Mouse (Mus musculus): ENCODE measurements around the gene Lpp. TPM values are rescaled to one million over a fixed set of nuclear protein-coding genes. Genes with fewer than 3 reads are reported as not detected.

Gene Lpp
- polyA plus RNA-seq, 1 experiment from 2014 or later: 79.2 TPM

GRCm38 (mm10) chr16:24949265-24949664 is 556.0 kb downstream of the Lpp start:
- H3K4me3 ChIP-seq (ENCODE audit: low read depth, low read length): no peak overlapping the region
- ATAC-seq (replicated peaks; ENCODE audit: low FRiP score, low TSS enrichment, low read depth): no peak

GRCm38 (mm10) chr16:24950112-24950743 is 556.9 kb downstream of the Lpp start:
- Histone ChIP-seq H3K27ac (ENCODE audit: low read depth) (no peak overlapping the region), H3K9ac (ENCODE audit: low read length) (no peak overlapping the region)

More at GRCm38 (mm10) chr16:24949265-24949664, 556.0 kb downstream of the Lpp start:
- Histone ChIP-seq H3K27me3 (replicated peaks; ENCODE audit: control insufficient read depth, insufficient read depth, low read length) (no peaks in the 10 kb centered on the region), H3K9ac (ENCODE audit: low read length) (no peak overlapping the region), H3K4me1 (replicated peaks; ENCODE audit: control insufficient read depth, insufficient read depth, low read length) (0 out of 2 replicates have a peak, but pooled peaks cover 3% of the 10 kb centered on the region), H3K4me2 (ENCODE audit: low read length) (no peak overlapping the region), H3K9me3 (ENCODE audit: control insufficient read depth, low read length) (no peaks in the 10 kb centered on the region), H3K36me3 (ENCODE audit: control insufficient read depth, insufficient read depth, low read length) (no peaks in the 10 kb centered on the region), H3K27ac (ENCODE audit: low read depth) (no peak overlapping the region)
- 80% methylated on average over 3 of the region's 3 CpGs for WGBS
- no peak for DNase-seq (ENCODE audit: low spot score)

DNA sequence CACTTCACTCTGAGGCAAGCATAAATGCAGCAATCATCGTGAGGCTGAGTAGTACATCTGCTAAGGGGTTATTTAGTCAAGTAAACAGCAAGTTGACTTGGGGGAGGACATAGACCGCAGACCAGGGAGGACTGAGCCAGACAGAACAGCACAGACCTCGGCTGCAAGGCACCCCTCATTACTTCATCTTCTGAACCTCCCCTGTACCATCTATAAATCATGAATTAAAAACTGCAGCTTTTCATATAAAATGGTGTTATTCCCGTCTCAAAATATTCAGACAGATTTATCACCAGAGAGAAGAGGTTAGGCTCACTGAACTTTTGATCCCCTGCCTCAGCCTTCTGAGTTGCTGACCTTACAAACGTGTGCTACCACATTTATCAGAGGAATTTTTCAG is 558.6 kb downstream of the Lpp start:
- ATAC-seq (replicated peaks; ENCODE audit: low FRiP score, low TSS enrichment, low read depth) (no peak), DNase-seq (ENCODE audit: low spot score) (no peak)
- no peak overlapping the region for H3K9ac ChIP-seq (ENCODE audit: low read length)
- H3K4me3 ChIP-seq (ENCODE audit: low read depth, low read length): no peak overlapping the region
- no peak overlapping the region for H3K27ac ChIP-seq (ENCODE audit: low read depth)
- 0 out of 2 replicates have a peak, but pooled peaks cover 3% of the 10 kb centered on the region for H3K4me1 ChIP-seq (replicated peaks; ENCODE audit: control insufficient read depth, insufficient read depth, low read length)
- no peaks in the 10 kb centered on the region for H3K27me3 ChIP-seq (replicated peaks; ENCODE audit: control insufficient read depth, insufficient read depth, low read length)
- H3K4me2 ChIP-seq (ENCODE audit: low read length): no peak overlapping the region
- no peaks in the 10 kb centered on the region for H3K36me3 ChIP-seq (ENCODE audit: control insufficient read depth, insufficient read depth, low read length)
- no peaks in the 10 kb centered on the region for H3K9me3 ChIP-seq (ENCODE audit: control insufficient read depth, low read length)
- 37% methylated on average over 5 of the region's 5 CpGs for WGBS

More at GRCm38 (mm10) chr16:24950112-24950743, 556.9 kb downstream of the Lpp start:
- Histone ChIP-seq H3K4me2 (ENCODE audit: low read length) (no peak overlapping the region), H3K9me3 (ENCODE audit: control insufficient read depth, low read length) (no peaks in the 10 kb centered on the region), H3K4me3 (ENCODE audit: low read depth, low read length) (no peak overlapping the region), H3K4me1 (replicated peaks; ENCODE audit: control insufficient read depth, insufficient read depth, low read length) (0 out of 2 replicates have a peak, but pooled peaks cover 3% of the 10 kb centered on the region), H3K36me3 (ENCODE audit: control insufficient read depth, insufficient read depth, low read length) (no peaks in the 10 kb centered on the region), H3K27me3 (replicated peaks; ENCODE audit: control insufficient read depth, insufficient read depth, low read length) (no peaks in the 10 kb centered on the region)
- ATAC-seq (replicated peaks; ENCODE audit: low FRiP score, low TSS enrichment, low read depth) (no peak), DNase-seq (ENCODE audit: low spot score) (no peak)
- 34% methylated on average over 6 of the region's 6 CpGs for WGBS

GRCm38 (mm10) chr16:24955054-24955453 is 561.7 kb downstream of the Lpp start:
- 86% methylated on average over 7 of the region's 7 CpGs for WGBS
- no peak overlapping the region for H3K27ac ChIP-seq (ENCODE audit: low read depth)
- H3K27me3 ChIP-seq (replicated peaks; ENCODE audit: control insufficient read depth, insufficient read depth, low read length): no peaks in the 10 kb centered on the region
- DNase-seq (ENCODE audit: low spot score) (no peak), ATAC-seq (replicated peaks; ENCODE audit: low FRiP score, low TSS enrichment, low read depth) (no peak)
- no peak overlapping the region for H3K9ac ChIP-seq (ENCODE audit: low read length)
- no peak overlapping the region for H3K4me3 ChIP-seq (ENCODE audit: low read depth, low read length)
- no peaks in the 10 kb centered on the region for H3K4me1 ChIP-seq (replicated peaks; ENCODE audit: control insufficient read depth, insufficient read depth, low read length)
- no peaks in the 10 kb centered on the region for H3K36me3 ChIP-seq (ENCODE audit: control insufficient read depth, insufficient read depth, low read length)
- H3K4me2 ChIP-seq (ENCODE audit: low read length): no peak overlapping the region
- H3K9me3 ChIP-seq (ENCODE audit: control insufficient read depth, low read length): no peaks in the 10 kb centered on the region

DNA sequence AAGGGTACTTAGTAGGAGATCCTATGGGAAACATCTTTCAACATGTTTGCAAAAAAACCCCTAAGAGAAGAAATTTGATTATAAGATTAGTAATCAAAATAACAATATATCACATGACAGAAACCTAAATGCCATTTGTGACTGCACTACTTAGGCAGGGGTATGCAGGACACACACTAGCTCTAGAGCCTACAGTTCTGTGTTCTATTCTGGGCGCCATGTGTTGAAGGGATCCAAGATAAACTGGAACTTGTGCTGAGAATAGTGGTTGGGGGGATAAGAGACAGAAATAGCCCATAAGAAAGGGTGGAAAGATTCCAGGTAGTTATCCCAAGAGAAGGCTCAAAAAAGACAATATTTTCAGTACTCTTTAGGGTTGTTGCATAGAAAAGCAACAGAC is 565.4 kb downstream of the Lpp start:
- Histone ChIP-seq H3K27me3 (replicated peaks; ENCODE audit: control insufficient read depth, insufficient read depth, low read length) (no peaks in the 10 kb centered on the region), H3K4me2 (ENCODE audit: low read length) (no peak overlapping the region), H3K4me3 (ENCODE audit: low read depth, low read length) (no peak overlapping the region), H3K36me3 (ENCODE audit: control insufficient read depth, insufficient read depth, low read length) (no peaks in the 10 kb centered on the region), H3K27ac (ENCODE audit: low read depth) (no peak overlapping the region), H3K9me3 (ENCODE audit: control insufficient read depth, low read length) (no peaks in the 10 kb centered on the region), H3K4me1 (replicated peaks; ENCODE audit: control insufficient read depth, insufficient read depth, low read length) (no peaks in the 10 kb centered on the region), H3K9ac (ENCODE audit: low read length) (no peak overlapping the region)
- WGBS: 77% methylated on average over 1 of the region's 1 CpGs
- DNase-seq (ENCODE audit: low spot score) (no peak), ATAC-seq (replicated peaks; ENCODE audit: low FRiP score, low TSS enrichment, low read depth) (no peak)

DNA sequence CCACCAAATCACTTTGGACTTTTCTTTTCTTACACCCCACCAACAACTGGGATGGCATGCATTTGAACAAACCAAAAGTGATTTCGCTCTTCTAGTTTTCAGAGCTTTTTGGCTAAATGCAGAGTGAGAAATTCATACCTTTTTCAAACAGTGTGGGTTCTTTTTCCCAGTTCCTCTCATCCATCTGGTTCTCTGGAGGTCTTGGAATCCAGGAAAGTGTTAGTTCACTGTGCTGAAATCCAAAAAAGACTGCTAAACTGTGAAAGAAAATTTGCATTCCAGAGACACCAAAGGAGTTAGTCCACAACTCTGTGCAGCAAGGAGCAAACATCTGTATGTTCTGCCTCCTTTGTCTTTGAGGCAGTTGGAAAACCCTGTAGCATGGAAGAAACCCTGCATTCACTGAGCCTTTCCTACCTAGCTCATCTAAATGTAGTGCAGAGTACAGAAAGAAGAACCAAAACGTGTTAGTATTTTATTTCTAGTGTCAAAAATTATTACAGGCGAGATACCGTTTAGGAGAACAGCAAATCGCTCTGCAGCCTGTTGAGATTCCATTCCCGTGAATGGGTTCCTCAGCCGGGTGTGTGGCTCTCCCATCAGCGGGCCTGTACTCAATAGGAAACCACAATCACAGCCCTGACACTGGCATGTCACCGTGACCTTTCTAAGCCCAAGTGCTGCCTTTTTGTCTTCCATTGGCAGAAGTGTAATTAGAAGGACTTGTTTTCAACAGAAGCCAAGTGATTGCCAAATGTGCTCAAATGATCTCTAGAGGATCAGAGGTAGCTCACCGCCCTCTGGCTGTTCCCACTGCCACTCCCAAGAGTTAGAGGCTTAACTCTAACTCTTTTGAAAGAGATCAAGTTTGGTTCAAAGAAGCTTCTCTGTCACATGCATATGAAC is 567.8 kb downstream of the Lpp start:
- DNase-seq (ENCODE audit: low spot score) (peak; percentile 31), ATAC-seq (replicated peaks; ENCODE audit: low FRiP score, low TSS enrichment, low read depth) (no peak)
- Histone ChIP-seq H3K9ac (ENCODE audit: low read length) (no peak overlapping the region), H3K36me3 (ENCODE audit: control insufficient read depth, insufficient read depth, low read length) (no peaks in the 10 kb centered on the region), H3K4me2 (ENCODE audit: low read length) (no peak overlapping the region), H3K27ac (ENCODE audit: low read depth) (no peak overlapping the region), H3K4me1 (replicated peaks; ENCODE audit: control insufficient read depth, insufficient read depth, low read length) (no peaks in the 10 kb centered on the region), H3K27me3 (replicated peaks; ENCODE audit: control insufficient read depth, insufficient read depth, low read length) (no peaks in the 10 kb centered on the region), H3K9me3 (ENCODE audit: control insufficient read depth, low read length) (no peaks in the 10 kb centered on the region), H3K4me3 (ENCODE audit: low read depth, low read length) (no peak overlapping the region)
- 78% methylated on average over 10 of the region's 10 CpGs for WGBS

DNA sequence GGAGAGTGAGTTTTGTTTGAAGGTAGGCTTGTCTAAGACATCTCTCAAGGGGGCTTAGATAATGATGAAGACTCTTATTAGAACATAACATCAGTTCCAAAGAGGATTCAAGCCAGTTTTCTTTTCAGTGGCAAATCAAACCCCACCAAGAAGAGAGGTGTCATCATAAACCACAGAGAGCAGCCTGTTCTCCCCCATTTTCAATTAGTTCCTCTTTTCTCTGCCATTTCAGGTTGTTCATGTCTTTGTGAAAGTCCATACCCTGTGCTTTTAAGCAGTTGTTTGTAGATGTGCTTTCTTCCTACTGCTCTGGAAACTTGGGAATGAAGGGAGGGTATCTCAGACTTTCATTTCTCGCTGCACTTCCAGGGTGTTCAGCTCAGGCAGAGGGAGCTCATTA is 571.0 kb downstream of the Lpp start:
- DNase-seq (ENCODE audit: low spot score) (peak; percentile 6), ATAC-seq (replicated peaks; ENCODE audit: low FRiP score, low TSS enrichment, low read depth) (no peak)
- H3K9me3 ChIP-seq (ENCODE audit: control insufficient read depth, low read length): no peaks in the 10 kb centered on the region
- no peaks in the 10 kb centered on the region for H3K27me3 ChIP-seq (replicated peaks; ENCODE audit: control insufficient read depth, insufficient read depth, low read length)
- no peak overlapping the region for H3K27ac ChIP-seq (ENCODE audit: low read depth)
- no peak overlapping the region for H3K4me2 ChIP-seq (ENCODE audit: low read length)
- 78% methylated on average over 1 of the region's 1 CpGs for WGBS
- no peak overlapping the region for H3K9ac ChIP-seq (ENCODE audit: low read length)
- no peaks in the 10 kb centered on the region for H3K4me1 ChIP-seq (replicated peaks; ENCODE audit: control insufficient read depth, insufficient read depth, low read length)
- no peaks in the 10 kb centered on the region for H3K36me3 ChIP-seq (ENCODE audit: control insufficient read depth, insufficient read depth, low read length)
- H3K4me3 ChIP-seq (ENCODE audit: low read depth, low read length): no peak overlapping the region

DNA sequence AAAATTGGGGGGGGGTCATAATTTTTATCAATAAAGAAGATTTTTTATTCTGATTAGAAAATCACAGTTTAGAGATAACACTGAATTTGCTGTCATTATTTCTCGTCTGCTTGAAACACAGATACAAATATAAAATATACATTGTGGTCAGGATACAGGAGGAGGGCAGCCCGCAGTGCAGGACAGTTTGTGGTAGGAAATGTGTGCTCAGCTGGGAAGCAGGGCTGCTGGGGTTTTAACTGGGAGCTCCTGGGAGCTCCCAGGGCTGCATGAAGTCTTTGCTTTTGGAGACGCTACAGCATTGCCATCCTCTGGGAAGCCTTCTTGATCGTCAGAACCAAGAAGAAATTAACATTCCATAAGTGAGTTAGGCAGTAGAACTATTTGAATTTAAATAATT is 571.8 kb downstream of the Lpp start:
- H3K4me3 ChIP-seq (ENCODE audit: low read depth, low read length): no peak overlapping the region
- H3K27me3 ChIP-seq (replicated peaks; ENCODE audit: control insufficient read depth, insufficient read depth, low read length): no peaks in the 10 kb centered on the region
- no peaks in the 10 kb centered on the region for H3K36me3 ChIP-seq (ENCODE audit: control insufficient read depth, insufficient read depth, low read length)
- DNase-seq (ENCODE audit: low spot score) (peak; percentile 28), ATAC-seq (replicated peaks; ENCODE audit: low FRiP score, low TSS enrichment, low read depth) (no peak)
- no peak overlapping the region for H3K27ac ChIP-seq (ENCODE audit: low read depth)
- H3K4me1 ChIP-seq (replicated peaks; ENCODE audit: control insufficient read depth, insufficient read depth, low read length): no peaks in the 10 kb centered on the region
- WGBS: 78% methylated on average over 4 of the region's 4 CpGs
- no peak overlapping the region for H3K9ac ChIP-seq (ENCODE audit: low read length)
- no peak overlapping the region for H3K4me2 ChIP-seq (ENCODE audit: low read length)
- H3K9me3 ChIP-seq (ENCODE audit: control insufficient read depth, low read length): no peaks in the 10 kb centered on the region

All from intestine, embryonic 14.5 days (tissue).